Mouse (Mus musculus): ENCODE measurements around the gene Zfp36l2. TPM values are rescaled to one million over a fixed set of nuclear protein-coding genes. Genes with fewer than 3 reads are reported as not detected.
"Not testable (repeated sequence)": the region's sequence is repeated elsewhere in the genome, so short reads cannot be mapped to it uniquely, and the experiment has no call there.

Gene Zfp36l2
- total RNA-seq (2021) = 10 to 100 TPM; 17.1 to 20.4 TPM

DNA sequence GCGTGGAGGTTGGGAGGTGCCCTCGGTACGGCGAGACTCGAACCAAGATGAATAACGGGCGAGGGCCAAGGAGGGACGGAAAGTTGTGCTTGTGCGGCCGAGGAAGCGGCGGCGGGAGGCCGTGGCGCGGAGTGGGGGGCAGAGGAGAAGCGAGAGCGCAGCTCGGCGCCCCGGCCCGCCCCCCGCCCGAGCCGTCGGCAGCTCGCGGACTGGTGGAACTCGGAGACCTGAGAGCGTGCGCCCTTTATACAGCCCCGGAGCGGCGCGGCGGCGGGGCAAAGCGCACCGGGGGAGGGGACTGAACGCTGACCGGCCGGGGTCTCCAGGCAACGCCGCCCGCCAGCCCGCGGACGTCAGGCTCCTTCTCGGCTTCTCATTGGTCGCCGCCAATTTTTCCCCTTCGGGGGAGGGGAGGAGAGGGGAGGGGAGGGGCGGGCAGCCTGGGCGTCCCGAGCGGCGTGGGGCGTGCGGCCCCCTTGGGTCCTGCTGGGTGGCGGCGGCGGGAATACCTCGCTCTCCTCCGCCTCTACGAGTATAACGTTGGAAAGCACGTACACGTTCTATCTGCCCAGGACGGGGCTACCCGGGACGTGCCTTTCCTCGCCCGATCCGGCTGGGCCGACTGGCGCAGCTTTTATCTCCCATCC lies at the start of gene Zfp36l2:
Gene Zfp36l2, minus strand, starts transcription at position 221 of the 647 bp plus-strand sequence.
- intact Hi-C loops (cut with DNase I) = loop anchor here (5.0 kb wide), 3 partner anchors 91 to 199 kb away; no protein-coding TSS in a partner anchor
- DNase-seq (ENCODE audit: extremely low spot score in 1 of 2, low spot score in 2 of 2) = peak; percentile 88 to 97

DNA sequence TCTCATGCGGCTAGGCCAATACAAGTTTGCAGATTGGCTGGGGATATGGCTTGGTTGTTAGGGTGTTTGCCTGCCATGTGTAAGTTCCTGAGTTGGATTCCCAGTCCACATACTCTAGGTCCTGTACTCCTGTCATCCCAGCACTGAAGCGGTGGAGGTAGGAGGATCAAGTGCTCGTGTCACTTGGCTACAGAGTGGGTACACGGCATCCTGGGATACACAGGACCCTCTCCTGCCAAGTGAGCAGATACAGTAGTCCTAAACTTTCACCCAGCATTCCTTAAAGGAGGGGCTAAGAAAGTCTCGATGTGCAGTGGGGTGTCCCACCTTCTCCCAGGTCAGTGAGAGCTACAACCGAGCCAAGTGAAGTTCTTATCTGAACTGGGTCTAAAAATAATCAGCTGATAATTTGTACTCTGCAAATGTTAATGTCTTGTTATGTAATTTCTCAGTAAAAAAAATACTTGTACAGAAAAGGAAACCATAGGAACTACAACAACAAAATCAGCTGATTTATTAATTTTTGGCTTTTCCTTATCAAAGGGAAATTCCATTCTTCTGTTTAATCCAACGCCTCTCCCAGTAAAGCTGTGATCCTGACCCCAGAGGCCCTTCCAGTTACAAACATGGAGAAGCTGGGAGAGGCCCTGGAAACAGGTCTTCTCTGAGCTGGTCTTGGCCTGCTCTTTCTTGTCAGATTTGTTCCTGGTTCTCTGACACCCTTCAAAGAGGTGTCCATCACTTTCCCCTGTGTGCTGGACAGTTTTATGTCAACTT lies 49.2 kb upstream of the Zfp36l2 start:
- intact Hi-C loops (cut with DNase I) = no loop called here
- no peak for DNase-seq (ENCODE audit: extremely low spot score in 1 of 2, low spot score in 2 of 2)

GRCm38 (mm10) chr17:84235399-84235928 lies 47.7 kb upstream of the Zfp36l2 start:
- DNase-seq (ENCODE audit: extremely low spot score in 1 of 2, low spot score in 2 of 2) = no peak
- intact Hi-C loops (cut with DNase I) = no loop called here

- intact Hi-C loops (cut with DNase I); DNase-seq (ENCODE audit: extremely low spot score in 1 of 2, low spot score in 2 of 2): not testable (repeated sequence)
These were observed 47.0 kb upstream of the Zfp36l2 start for GRCm38 (mm10) chr17:84234785-84235184.

DNA sequence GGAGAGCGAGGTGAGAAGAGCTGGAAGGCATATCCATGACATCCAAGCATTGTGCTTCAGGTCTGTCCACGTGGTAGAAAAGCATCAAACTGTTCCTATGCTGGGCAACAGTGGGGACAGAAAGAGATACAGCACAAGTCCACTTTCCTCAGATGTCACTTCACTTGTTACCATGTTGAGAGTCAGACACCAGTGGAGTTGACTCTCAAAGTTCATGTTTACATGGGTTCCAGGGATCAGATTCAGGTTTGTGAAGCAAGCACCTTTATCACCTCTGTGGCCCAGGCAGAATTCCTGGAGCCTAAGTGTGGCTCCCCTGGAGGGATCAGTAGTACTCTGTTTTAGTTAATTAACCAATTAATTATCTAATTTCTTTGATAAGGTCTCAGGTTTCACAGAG lies 46.0 kb upstream of the Zfp36l2 start:
- intact Hi-C loops (cut with DNase I) = no loop called here
- DNase-seq (ENCODE audit: extremely low spot score in 1 of 2, low spot score in 2 of 2) = no peak

- no peak for DNase-seq (ENCODE audit: extremely low spot score in 1 of 2, low spot score in 2 of 2)
- intact Hi-C loops (cut with DNase I) = no loop called here
These were observed 43.6 kb upstream of the Zfp36l2 start for GRCm38 (mm10) chr17:84231361-84231760.

- no peak for DNase-seq (ENCODE audit: extremely low spot score in 1 of 2, low spot score in 2 of 2)
- intact Hi-C loops (cut with DNase I) = no loop called here
These were observed 40.5 kb upstream of the Zfp36l2 start for GRCm38 (mm10) chr17:84228223-84228622.

DNA sequence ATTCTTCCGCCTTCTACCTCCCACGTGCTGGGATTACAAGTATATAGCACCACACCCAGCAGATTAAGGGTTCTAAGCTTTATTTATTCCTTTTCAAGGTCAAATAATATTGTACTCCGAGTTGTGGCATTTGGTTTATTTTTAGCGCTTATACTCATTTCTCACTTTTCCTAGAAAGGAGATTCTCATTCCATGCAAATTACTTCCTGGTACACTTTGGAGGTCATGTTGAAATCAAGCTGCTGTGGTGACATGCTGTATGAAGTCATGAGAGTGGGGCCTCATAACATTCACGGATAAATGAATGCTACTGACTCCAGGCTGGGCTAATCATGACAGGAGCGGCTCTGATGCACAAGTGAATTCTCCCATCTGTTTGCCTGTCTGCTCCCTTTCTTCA lies 38.9 kb upstream of the Zfp36l2 start:
- intact Hi-C loops (cut with DNase I) = no loop called here
- no peak for DNase-seq (ENCODE audit: extremely low spot score in 1 of 2, low spot score in 2 of 2)

- DNase-seq (ENCODE audit: extremely low spot score in 1 of 2, low spot score in 2 of 2) = no peak
- intact Hi-C loops (cut with DNase I) = no loop called here
These were observed 38.5 kb upstream of the Zfp36l2 start for GRCm38 (mm10) chr17:84226231-84226630.

DNA sequence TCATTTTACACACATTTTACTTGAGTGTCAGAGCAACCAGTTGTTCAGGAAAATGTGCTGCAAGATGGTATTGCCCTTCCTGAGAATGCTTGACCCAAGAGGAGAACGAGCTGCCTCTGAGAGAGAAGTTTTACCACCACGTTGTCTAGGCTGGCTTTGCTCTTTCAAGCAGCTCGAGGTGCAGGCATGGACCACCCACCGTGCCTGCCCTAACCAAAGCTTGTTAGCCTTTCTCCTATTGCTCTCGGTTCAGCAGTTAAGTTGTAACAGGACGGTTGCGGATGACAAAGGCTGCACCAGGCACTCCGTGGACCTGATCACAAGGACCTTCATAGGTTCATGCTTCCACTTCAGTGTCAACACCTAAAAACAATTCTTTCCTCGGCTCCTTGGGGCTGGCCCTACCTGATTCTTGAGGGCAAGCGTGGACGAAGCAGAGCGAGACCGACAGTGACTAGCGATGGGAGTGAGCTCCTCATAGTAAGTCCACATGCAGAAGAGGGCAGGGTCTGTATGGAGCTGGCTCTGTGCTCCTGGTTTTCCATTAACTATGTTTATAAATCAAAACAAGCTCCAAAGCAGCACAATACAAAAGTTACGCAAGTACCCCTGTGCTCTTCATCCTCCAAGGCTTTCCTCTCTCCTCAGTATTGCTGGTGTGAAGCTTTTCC lies 36.6 kb upstream of the Zfp36l2 start:
- no peak for DNase-seq (ENCODE audit: extremely low spot score in 1 of 2, low spot score in 2 of 2)
- intact Hi-C loops (cut with DNase I) = no loop called here

GRCm38 (mm10) chr17:84218841-84219240 lies 31.1 kb upstream of the Zfp36l2 start:
- DNase-seq (ENCODE audit: extremely low spot score in 1 of 2, low spot score in 2 of 2); intact Hi-C loops (cut with DNase I): not testable (repeated sequence)

GRCm38 (mm10) chr17:84217696-84218095 lies 29.9 kb upstream of the Zfp36l2 start:
- no peak for DNase-seq (ENCODE audit: extremely low spot score in 1 of 2, low spot score in 2 of 2)
- intact Hi-C loops (cut with DNase I) = no loop called here

- DNase-seq (ENCODE audit: extremely low spot score in 1 of 2, low spot score in 2 of 2) = no peak
- intact Hi-C loops (cut with DNase I) = no loop called here
These were observed 27.7 kb upstream of the Zfp36l2 start for GRCm38 (mm10) chr17:84215264-84215960.

DNA sequence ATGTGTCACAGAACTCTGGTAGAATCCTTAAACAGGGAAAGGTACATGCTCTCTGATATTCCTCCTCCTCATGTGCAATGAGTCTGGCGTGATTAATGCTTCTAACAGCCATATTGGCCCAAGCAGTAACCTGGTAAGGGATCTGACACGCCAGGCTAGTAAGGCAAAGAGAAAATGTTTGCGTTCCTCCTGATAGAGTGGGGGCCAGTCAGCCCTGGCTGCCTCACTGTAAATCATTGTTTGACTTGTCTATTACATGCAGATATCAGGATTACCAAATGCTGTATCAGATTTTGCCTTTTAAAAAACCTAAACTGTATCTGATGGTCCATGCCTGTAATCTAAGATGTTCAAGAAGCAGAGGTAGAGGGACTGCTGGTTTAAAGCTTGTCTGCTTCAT lies 25.7 kb upstream of the Zfp36l2 start:
- intact Hi-C loops (cut with DNase I) = no loop called here
- no peak for DNase-seq (ENCODE audit: extremely low spot score in 1 of 2, low spot score in 2 of 2)

DNA sequence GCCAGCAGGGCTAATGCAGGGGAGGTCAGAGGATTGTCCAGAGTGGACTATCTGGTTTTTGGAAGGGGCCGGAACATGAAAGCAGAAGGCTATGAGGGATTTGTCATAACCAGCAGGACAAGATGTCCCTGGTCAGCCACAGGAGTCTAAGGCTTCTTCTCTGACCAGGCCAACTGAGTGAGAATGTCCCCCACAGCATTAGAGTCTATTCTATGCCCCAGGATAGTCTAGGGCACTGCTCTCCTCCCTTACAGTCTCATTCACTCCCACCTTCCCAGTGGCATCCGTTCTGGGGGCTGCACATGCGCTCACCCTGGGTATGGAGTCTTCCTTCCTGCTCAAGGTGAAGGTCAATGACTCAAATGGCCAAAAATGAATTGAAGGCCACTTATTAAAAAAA lies 19.9 kb upstream of the Zfp36l2 start:
- intact Hi-C loops (cut with DNase I) = no loop called here
- DNase-seq (ENCODE audit: extremely low spot score in 1 of 2, low spot score in 2 of 2) = no peak

DNA sequence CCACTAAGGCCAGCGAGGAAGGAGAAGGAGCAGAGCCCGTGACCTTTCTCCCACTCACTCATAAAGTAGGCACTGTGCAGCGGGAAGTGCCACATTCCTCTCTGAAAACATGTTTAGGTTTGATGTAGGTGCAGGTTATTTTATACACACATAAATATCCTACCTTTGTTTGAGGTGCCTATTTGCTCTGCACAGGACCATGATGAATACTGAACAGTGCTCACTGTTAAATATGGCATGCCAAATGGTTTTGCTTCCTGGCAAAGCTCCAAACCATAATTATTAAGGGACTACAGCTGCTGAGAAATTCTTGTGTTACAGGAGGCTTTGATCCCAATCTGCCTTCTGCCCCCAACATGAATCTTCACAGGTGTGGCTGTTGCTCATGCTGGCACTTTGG lies 18.5 kb upstream of the Zfp36l2 start:
- no peak for DNase-seq (ENCODE audit: extremely low spot score in 1 of 2, low spot score in 2 of 2)
- intact Hi-C loops (cut with DNase I) = no loop called here

DNA sequence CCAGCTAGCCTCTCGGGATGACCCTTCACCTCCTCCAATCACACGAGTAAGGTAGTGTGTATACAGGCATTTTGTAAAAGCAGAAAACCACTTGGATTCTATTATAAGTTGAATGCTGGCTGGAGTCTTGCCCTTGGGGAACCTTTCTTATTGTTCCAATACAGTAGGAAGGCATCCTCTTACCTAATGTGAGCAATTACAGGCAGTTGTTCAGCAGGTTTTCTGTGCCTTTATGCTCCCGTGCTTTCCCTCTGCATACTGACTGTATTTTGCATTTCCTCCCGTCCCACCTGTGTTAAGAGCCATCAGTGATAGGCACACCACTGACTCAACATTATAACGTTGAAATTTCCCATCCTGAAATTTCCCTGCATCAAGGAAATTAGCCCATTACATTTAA lies 17.2 kb upstream of the Zfp36l2 start:
- no peak for DNase-seq (ENCODE audit: extremely low spot score in 1 of 2, low spot score in 2 of 2)

DNA sequence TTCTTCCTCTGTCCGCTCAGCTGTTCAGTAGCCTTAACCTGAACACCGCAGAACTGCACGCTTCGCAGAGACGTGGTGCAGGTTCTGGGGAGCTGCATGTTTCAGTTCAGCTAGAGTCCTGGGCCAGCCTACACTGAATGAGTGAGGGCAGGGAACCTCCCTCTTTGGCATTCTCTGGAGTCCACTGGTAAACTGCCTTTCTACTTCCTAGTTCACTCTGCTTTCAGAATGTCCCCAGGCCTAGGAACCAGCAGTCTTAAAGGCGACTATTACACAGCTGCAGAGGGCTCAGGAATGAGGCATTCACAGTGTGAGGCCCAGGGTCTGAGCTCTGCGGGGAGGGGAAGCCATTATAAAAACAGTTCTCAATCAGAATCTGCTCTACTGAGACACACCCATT lies 15.6 kb upstream of the Zfp36l2 start:
- intact Hi-C loops (cut with DNase I) = no loop called here
- DNase-seq (ENCODE audit: extremely low spot score in 1 of 2, low spot score in 2 of 2) = no peak

More for the DNA sequence above, 17.2 kb upstream of the Zfp36l2 start:
- intact Hi-C loops (cut with DNase I) = no loop called here

DNA sequence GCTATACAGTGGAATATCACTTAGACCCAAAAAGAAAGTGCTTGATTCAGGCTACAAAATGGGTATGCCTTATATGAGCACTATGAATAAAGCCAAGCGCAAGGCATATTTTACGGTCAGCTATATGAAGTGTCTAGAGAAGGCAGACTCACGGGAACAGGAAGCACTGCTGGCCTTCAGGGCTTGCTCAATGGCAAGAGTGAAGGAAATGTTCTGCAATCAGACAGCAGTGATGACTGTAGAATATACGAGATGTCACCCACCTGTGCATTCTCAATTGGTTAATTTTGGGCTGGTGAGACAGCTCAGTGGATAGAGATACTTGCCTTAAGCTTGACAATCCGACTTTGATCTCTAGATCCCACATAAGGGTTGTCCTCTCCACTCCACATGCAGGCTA lies 13.4 kb upstream of the Zfp36l2 start:
- DNase-seq (ENCODE audit: extremely low spot score in 1 of 2, low spot score in 2 of 2) = no peak
- intact Hi-C loops (cut with DNase I) = no loop called here
